Comparison of ENCODE assay signal across 38 mouse cellular contexts in the genomic region with DNA sequence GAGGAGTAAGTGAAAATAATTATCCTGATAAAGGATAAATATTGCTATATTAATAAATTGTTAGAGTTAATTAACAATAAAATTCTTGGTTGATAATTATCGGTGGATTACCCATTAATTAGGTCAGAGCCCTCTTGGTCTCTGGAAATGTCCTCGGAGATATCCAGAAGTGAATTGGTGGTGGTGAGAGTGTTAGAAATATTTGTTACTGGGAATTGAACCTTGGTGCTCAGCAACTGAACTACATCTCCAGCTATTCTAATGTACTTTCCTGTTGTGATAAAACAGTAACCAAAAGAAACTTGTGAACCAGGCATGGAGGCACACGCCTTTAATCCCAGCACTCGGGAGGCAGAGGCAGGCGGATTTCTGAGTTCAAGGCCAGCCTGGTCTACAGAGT. TPM values are rescaled to one million over a fixed set of nuclear protein-coding genes. Genes with fewer than 3 reads are reported as not detected.
"Had no signal": no experiment of that assay in that cellular context is flagged by ENCODE, and none has a peak within 500 bp of the region (broad histone marks: within the 10 kb centered on the region; RNA-seq: fewer than 3 reads in every experiment).

No protein-coding gene starts in this region.

- H3K4me3 ChIP-seq: embryonic facial prominence, embryonic 10.5 days; embryonic facial prominence, embryonic 12.5 days; embryonic facial prominence, embryonic 13.5 days; embryonic facial prominence, embryonic 15.5 days; erythroblast, embryonic 14.5 days; forebrain, embryonic 10.5 days; forebrain, embryonic 12.5 days; forebrain, embryonic 13.5 days; forebrain, embryonic 15.5 days; gastrocnemius, adult 2 months had no signal

- H3K27ac ChIP-seq: embryonic facial prominence, embryonic 10.5 days; embryonic facial prominence, embryonic 12.5 days; embryonic facial prominence, embryonic 13.5 days; embryonic facial prominence, embryonic 15.5 days; forebrain, embryonic 10.5 days; forebrain, embryonic 12.5 days; forebrain, embryonic 13.5 days; forebrain, embryonic 15.5 days; gastrocnemius, adult 2 months had no signal

- H3K27me3 ChIP-seq: embryonic facial prominence, embryonic 12.5 days; embryonic facial prominence, embryonic 15.5 days; forebrain, embryonic 13.5 days; forebrain, embryonic 15.5 days had no signal

- H3K36me3 ChIP-seq: embryonic facial prominence, embryonic 10.5 days; embryonic facial prominence, embryonic 12.5 days; embryonic facial prominence, embryonic 13.5 days; embryonic facial prominence, embryonic 15.5 days; forebrain, embryonic 10.5 days; forebrain, embryonic 12.5 days; forebrain, embryonic 15.5 days had no signal

- H3K4me1 ChIP-seq: embryonic facial prominence, embryonic 10.5 days; embryonic facial prominence, embryonic 12.5 days; embryonic facial prominence, embryonic 13.5 days; embryonic facial prominence, embryonic 15.5 days; forebrain, embryonic 12.5 days; forebrain, embryonic 13.5 days had no signal

- H3K9me3 ChIP-seq: embryonic facial prominence, embryonic 10.5 days; embryonic facial prominence, embryonic 12.5 days; embryonic facial prominence, embryonic 13.5 days; embryonic facial prominence, embryonic 15.5 days; forebrain, embryonic 10.5 days; forebrain, embryonic 12.5 days; forebrain, embryonic 13.5 days; forebrain, embryonic 15.5 days had no signal

- DNase-seq: cerebellum, adult 18-20 months; cerebellum, adult 2 months; cerebellum, adult 8-10 months; cerebellum, adult 9-10 months; cerebellum, adult 9-11 months; cerebellum, postnatal 10 days; cerebellum, postnatal 14 days; cerebellum, postnatal 25 days; cerebellum, postnatal 36 days; embryo, embryonic 11 days; forebrain, postnatal 0 days; gastrocnemius, adult 2 months; gastrocnemius, postnatal 10 days; gastrocnemius, postnatal 14 days; gastrocnemius, postnatal 25 days; gastrocnemius, postnatal 36 days had no signal

- ATAC-seq: forebrain, embryonic 13.5 days; forebrain, embryonic 14.5 days; forebrain, embryonic 15.5 days; forebrain, embryonic 16.5 days; forebrain, postnatal 0 days had no signal

- H3K4me2 ChIP-seq: embryonic facial prominence, embryonic 12.5 days; embryonic facial prominence, embryonic 13.5 days; embryonic facial prominence, embryonic 15.5 days; forebrain, embryonic 12.5 days; forebrain, embryonic 13.5 days; forebrain, embryonic 15.5 days had no signal

- H3K9ac ChIP-seq: embryonic facial prominence, embryonic 12.5 days; embryonic facial prominence, embryonic 13.5 days; embryonic facial prominence, embryonic 15.5 days; forebrain, embryonic 12.5 days; forebrain, embryonic 13.5 days; forebrain, embryonic 15.5 days; forebrain, postnatal 0 days had no signal

RNA-seq across cellular contexts. Expression of a gene that starts 27.5 kb away (rescaled TPM):
- total RNA-seq: common myeloid progenitor, adult 5-6 weeks; forebrain, postnatal 0 days; gastrocnemius, adult 18-20 months; gastrocnemius, adult 2 months; gastrocnemius, adult 8-10 months; gastrocnemius, postnatal 10 days; gastrocnemius, postnatal 14 days; gastrocnemius, postnatal 25 days; gastrocnemius, postnatal 36 days; gastrocnemius, postnatal 4 days; granulocyte monocyte progenitor cell, adult 5-6 weeks had no signal
- polyA plus RNA-seq: cerebellum, adult 2 months; cortical plate, adult 2 months; embryonic facial prominence, embryonic 10.5 days; embryonic facial prominence, embryonic 11.5 days; embryonic facial prominence, embryonic 12.5 days; embryonic facial prominence, embryonic 13.5 days; embryonic facial prominence, embryonic 14.5 days; embryonic facial prominence, embryonic 15.5 days; erythroblast, embryonic 14.5 days; forebrain, embryonic 10.5 days; forebrain, embryonic 11.5 days; forebrain, embryonic 12.5 days; forebrain, embryonic 13.5 days; forebrain, embryonic 14.5 days; forebrain, embryonic 15.5 days; forebrain, embryonic 16.5 days; forebrain, postnatal 0 days; frontal cortex, adult 2 months; gonadal fat pad, adult 2 months had no signal

RNA-seq across cellular contexts. Expression of a gene that starts 59.2 kb away (rescaled TPM):
- total RNA-seq: common myeloid progenitor, adult 5-6 weeks; forebrain, postnatal 0 days; gastrocnemius, adult 18-20 months; gastrocnemius, adult 2 months; gastrocnemius, adult 8-10 months; gastrocnemius, postnatal 10 days; gastrocnemius, postnatal 14 days; gastrocnemius, postnatal 25 days; gastrocnemius, postnatal 36 days; gastrocnemius, postnatal 4 days; granulocyte monocyte progenitor cell, adult 5-6 weeks had no signal
- polyA plus RNA-seq: cerebellum, adult 2 months; cortical plate, adult 2 months; embryonic facial prominence, embryonic 10.5 days; embryonic facial prominence, embryonic 11.5 days; embryonic facial prominence, embryonic 12.5 days; embryonic facial prominence, embryonic 13.5 days; embryonic facial prominence, embryonic 14.5 days; embryonic facial prominence, embryonic 15.5 days; erythroblast, embryonic 14.5 days; forebrain, embryonic 10.5 days; forebrain, embryonic 11.5 days; forebrain, embryonic 12.5 days; forebrain, embryonic 13.5 days; forebrain, embryonic 14.5 days; forebrain, embryonic 15.5 days; forebrain, embryonic 16.5 days; forebrain, postnatal 0 days; frontal cortex, adult 2 months; gonadal fat pad, adult 2 months had no signal

RNA-seq across cellular contexts. Expression of a gene that starts 59.4 kb away (rescaled TPM):
- total RNA-seq: common myeloid progenitor, adult 5-6 weeks; forebrain, postnatal 0 days; gastrocnemius, adult 18-20 months; gastrocnemius, adult 2 months; gastrocnemius, adult 8-10 months; gastrocnemius, postnatal 10 days; gastrocnemius, postnatal 14 days; gastrocnemius, postnatal 25 days; gastrocnemius, postnatal 36 days; gastrocnemius, postnatal 4 days; granulocyte monocyte progenitor cell, adult 5-6 weeks had no signal
- polyA plus RNA-seq: cerebellum, adult 2 months; cortical plate, adult 2 months; embryonic facial prominence, embryonic 10.5 days; embryonic facial prominence, embryonic 11.5 days; embryonic facial prominence, embryonic 12.5 days; embryonic facial prominence, embryonic 13.5 days; embryonic facial prominence, embryonic 14.5 days; embryonic facial prominence, embryonic 15.5 days; forebrain, embryonic 10.5 days; forebrain, embryonic 11.5 days; forebrain, embryonic 12.5 days; forebrain, embryonic 13.5 days; forebrain, embryonic 14.5 days; forebrain, embryonic 15.5 days; forebrain, embryonic 16.5 days; forebrain, postnatal 0 days; frontal cortex, adult 2 months; gonadal fat pad, adult 2 months had no signal
